ENCODE assay signal across 9 mouse cellular contexts in the genomic region with DNA sequence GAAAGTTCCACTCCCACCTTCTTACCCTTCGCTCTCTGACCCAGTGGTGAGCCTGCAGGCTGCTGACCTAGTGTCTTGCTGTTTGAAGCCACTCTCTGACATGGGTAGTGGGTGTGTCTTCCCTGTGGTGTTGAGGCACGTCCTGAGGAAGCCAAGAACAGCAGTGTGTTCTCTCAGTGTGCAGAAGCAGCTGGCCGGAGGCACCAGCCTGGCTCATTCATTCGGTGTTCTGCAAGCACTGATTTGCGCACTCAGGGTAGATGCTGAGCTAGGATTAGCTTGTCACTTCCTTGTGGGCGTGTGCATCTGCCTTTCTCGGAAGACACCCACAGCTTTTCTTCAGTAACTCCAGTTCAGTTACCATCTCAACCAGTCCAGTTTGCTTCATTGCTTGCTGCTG. TPM values are rescaled to one million over a fixed set of nuclear protein-coding genes. Genes with fewer than 3 reads are reported as not detected.
A peak's percentile ranks its signal among the peaks of the same experiment; 100 is the strongest.
DNase-seq lines count a peak whose midpoint lies in the region.
"Had no signal": no experiment of that assay in that cellular context is flagged by ENCODE, and none has a peak within 500 bp of the region (broad histone marks: within the 10 kb centered on the region; RNA-seq: fewer than 3 reads in every experiment).

No protein-coding gene starts in this region.

- intact Hi-C loops in left cerebral cortex, postnatal 10 days (cut with DNase I) = no loop called here

- DNase-seq in gastrocnemius, adult 18-20 months (ENCODE audit: low spot score) = peak; percentile 74
- no peak for DNase-seq in gastrocnemius, postnatal 10 days
- peak; percentile 36 to 60 for DNase-seq in urinary bladder, postnatal 36 days (ENCODE audit: low spot score in 2 of 2)
- no peak for DNase-seq in urinary bladder, adult 2 months (ENCODE audit: low spot score)
- DNase-seq in left cerebral cortex, postnatal 10 days (ENCODE audit: extremely low spot score in 1 of 2, low spot score in 2 of 2) = peak; percentile 64 to 69
- peak; percentile 47 for DNase-seq in yolk sac, embryonic 10.5 days (ENCODE audit: low spot score)
- no peak for DNase-seq in B cell, adult 2 months
- DNase-seq in cerebellum, adult 8-10 months = no peak
- DNase-seq: kidney, adult 11 months had no signal

RNA-seq across cellular contexts. Expression of gene Gpt2, which starts 23.0 kb away (rescaled TPM):
- 100 to 1,000 TPM; 180 to 289 TPM for total RNA-seq in gastrocnemius, adult 18-20 months (2021)
- 10 to 100 TPM; 51.8 to 58.5 TPM for total RNA-seq in gastrocnemius, postnatal 10 days (2021)
- 29.5 and 31.1 TPM in 2 replicates for polyA plus RNA-seq in urinary bladder, adult 2 months (2012; rRNA removed)
- total RNA-seq in left cerebral cortex, postnatal 10 days (2021) = 10 to 100 TPM; 36.6 to 50.0 TPM

RNA-seq across cellular contexts. Expression of gene Dnaja2, which starts 39.8 kb away (rescaled TPM):
- total RNA-seq in gastrocnemius, adult 18-20 months (2021) = 100 to 1,000 TPM; 217 to 233 TPM
- total RNA-seq in gastrocnemius, postnatal 10 days (2021) = 100 to 1,000 TPM; 168 to 183 TPM
- polyA plus RNA-seq in urinary bladder, adult 2 months (2012; rRNA removed) = 58.3 and 85.0 TPM in 2 replicates
- 100 to 1,000 TPM; 168 to 184 TPM for total RNA-seq in left cerebral cortex, postnatal 10 days (2021)

Comparison
In these comparisons a context has a peak if more than half of its experiments do, and no peak if none do; other contexts are left out.
1. DNase-seq: peak in gastrocnemius, adult 18-20 months (single experiment), urinary bladder, postnatal 36 days (2 of 2), left cerebral cortex, postnatal 10 days (2 of 2) and yolk sac, embryonic 10.5 days (single experiment); none in gastrocnemius, postnatal 10 days (single experiment), urinary bladder, adult 2 months (single experiment), B cell, adult 2 months (0 of 2) and cerebellum, adult 8-10 months (single experiment).